Mouse (Mus musculus) small intestine, adult 2 months (tissue): ENCODE results near the gene Capn2.

Source experiments
- CTCF ChIP-seq: fragments of 200-500 bp; IDR thresholded peaks from 2 replicates; pipeline ENCODE4 v1.5.1; 2012; ENCODE audit warnings: low read depth, mild to moderate bottlenecking, control low read depth, inconsistent platforms, low read length, moderate library complexity, mixed read lengths; ENCODE audit not compliant: insufficient replicate concordance, insufficient read length; ENCODE audit errors: extremely low read depth
- POLR2A ChIP-seq: fragments of 200-500 bp; IDR thresholded peaks from 2 replicates; pipeline ENCODE4 v1.6.1; 2012; ENCODE audit warnings: low read depth, mild to moderate bottlenecking, control low read depth, inconsistent platforms, low read length, moderate library complexity

DNA sequence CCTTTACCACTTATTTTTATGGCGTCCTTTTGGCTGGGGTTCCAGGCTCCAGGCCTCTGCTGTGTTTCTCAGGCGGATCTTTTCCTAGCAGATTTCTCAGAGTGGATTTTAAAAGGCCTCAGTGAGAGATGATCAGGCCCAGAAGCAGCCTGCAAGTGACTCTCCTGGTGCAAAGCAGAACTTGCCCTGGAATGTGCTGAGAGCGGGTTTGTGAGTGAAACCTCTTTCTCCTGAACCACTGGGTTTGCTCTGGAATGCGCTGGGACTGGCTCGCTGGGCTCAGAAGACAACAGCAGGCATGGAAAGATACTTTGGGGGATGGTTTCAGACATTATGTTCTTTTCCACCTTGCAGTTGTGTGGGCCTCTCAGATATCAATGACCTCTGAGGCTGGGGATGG is 24.7 kb upstream of the Capn2 start:
- TF ChIP-seq CTCF (no peak), POLR2A (no peak)
